Mouse (Mus musculus): ENCODE data around the gene Rngtt.

GRCm38 (mm10) chr4:33544755-33545576 lies 234.9 kb downstream of the Rngtt start:
- TF ChIP-seq USF1 (IDR thresholded peaks at IDR 0.05; ENCODE audit: low read depth) (no peak), CTCF (IDR thresholded peaks at IDR 0.05; ENCODE audit: control insufficient read depth, insufficient read depth, insufficient read length) (no peak), MYOD1 (IDR thresholded peaks at IDR 0.05; ENCODE audit: control insufficient read depth, insufficient read length, low read depth) (no peak), CEBPB (IDR thresholded peaks at IDR 0.05; ENCODE audit: low read depth) (no peak), MYOG (IDR thresholded peaks at IDR 0.05; ENCODE audit: control insufficient read depth, extremely low read depth, insufficient read length) (no peak)

Measured in C2C12 (cell line).